Comparison of ENCODE assay signal across 28 mouse cellular contexts in the genomic region with DNA sequence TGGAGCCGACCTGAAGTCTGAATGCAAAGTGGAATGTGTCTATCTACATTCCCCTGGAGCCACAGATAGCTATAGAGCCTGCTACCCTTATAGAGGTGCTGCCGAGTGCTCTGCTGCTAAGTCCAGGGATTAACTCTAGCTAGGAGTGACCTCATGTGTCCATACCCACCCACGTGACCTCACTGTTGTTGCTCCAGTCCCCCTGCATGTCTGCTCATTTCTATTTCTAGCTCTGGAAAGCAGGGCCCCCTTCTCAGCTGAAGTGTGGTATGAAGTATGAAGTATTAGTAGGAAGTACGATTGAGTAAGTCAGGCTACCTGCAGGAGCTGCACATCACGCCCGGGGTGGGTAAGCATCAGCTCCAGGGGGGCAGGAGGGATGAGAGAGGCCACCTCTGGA. TPM values are rescaled to one million over a fixed set of nuclear protein-coding genes. Genes with fewer than 3 reads are reported as not detected.
"Had no signal": no experiment of that assay in that cellular context is flagged by ENCODE, and none has a peak within 500 bp of the region (broad histone marks: within the 10 kb centered on the region; RNA-seq: fewer than 3 reads in every experiment).

No protein-coding gene starts in this region.

- H3K4me3 ChIP-seq: layer of hippocampus, adult 2 months; limb, embryonic 10.5 days; limb, embryonic 13.5 days; liver, embryonic 12.5 days; liver, embryonic 15.5 days; lung, embryonic 15.5 days; midbrain, embryonic 12.5 days; midbrain, embryonic 15.5 days; neural tube, embryonic 12.5 days; neural tube, embryonic 15.5 days had no signal

- DNase-seq: kidney, postnatal 25 days; layer of hippocampus, adult 9-11 months; liver; lung, adult 18-20 months; lung, postnatal 10 days; lung, postnatal 36 days; right cerebral cortex, adult 18-20 months; right cerebral cortex, postnatal 14 days; right cerebral cortex, postnatal 4 days; thymus, adult 2 months; thymus, postnatal 14 days; thymus, postnatal 4 days had no signal

- H3K9me3 ChIP-seq: limb, embryonic 10.5 days; limb, embryonic 13.5 days; liver, embryonic 12.5 days; liver, embryonic 15.5 days; lung, embryonic 15.5 days; midbrain, embryonic 12.5 days; midbrain, embryonic 15.5 days; neural tube, embryonic 12.5 days; neural tube, embryonic 15.5 days had no signal

- H3K4me1 ChIP-seq: limb, embryonic 13.5 days; lung, embryonic 15.5 days; midbrain, embryonic 12.5 days; midbrain, embryonic 15.5 days; neural tube, embryonic 12.5 days; neural tube, embryonic 15.5 days had no signal

- H3K9ac ChIP-seq: limb, embryonic 13.5 days; liver, embryonic 12.5 days; liver, embryonic 15.5 days; lung, embryonic 15.5 days; midbrain, embryonic 12.5 days; midbrain, embryonic 15.5 days; neural tube, embryonic 12.5 days; neural tube, embryonic 15.5 days had no signal

- H3K27me3 ChIP-seq: limb, embryonic 13.5 days; liver, embryonic 12.5 days; liver, embryonic 15.5 days; lung, embryonic 15.5 days; midbrain, embryonic 12.5 days; midbrain, embryonic 15.5 days; neural tube, embryonic 12.5 days; neural tube, embryonic 15.5 days had no signal

- ATAC-seq: liver, embryonic 12.5 days; midbrain, embryonic 15.5 days had no signal

- H3K27ac ChIP-seq: kidney, postnatal 0 days; layer of hippocampus, adult 2 months; limb, embryonic 10.5 days; limb, embryonic 13.5 days; liver, embryonic 12.5 days; liver, embryonic 15.5 days; lung, embryonic 15.5 days; midbrain, embryonic 12.5 days; midbrain, embryonic 15.5 days; neural tube, embryonic 12.5 days; neural tube, embryonic 15.5 days had no signal

- H3K4me2 ChIP-seq: limb, embryonic 13.5 days; liver, embryonic 12.5 days; liver, embryonic 15.5 days; lung, embryonic 15.5 days; midbrain, embryonic 12.5 days; midbrain, embryonic 15.5 days; neural tube, embryonic 12.5 days; neural tube, embryonic 15.5 days had no signal

RNA-seq across cellular contexts. Expression of a gene that starts 35.5 kb away (rescaled TPM):
- total RNA-seq: layer of hippocampus, adult 2 months; layer of hippocampus, postnatal 25 days; left cerebral cortex, adult 18-20 months; left cerebral cortex, postnatal 25 days had no signal
- polyA plus RNA-seq: kidney, postnatal 0 days; large intestine, adult 2 months; limb, embryonic 10.5 days; limb, embryonic 13.5 days; liver, embryonic 12.5 days; liver, embryonic 15.5 days; lung, embryonic 15.5 days; midbrain, embryonic 12.5 days; midbrain, embryonic 15.5 days; neural tube, embryonic 12.5 days; neural tube, embryonic 15.5 days; stomach, embryonic 16.5 days had no signal
